In the genomic region with DNA sequence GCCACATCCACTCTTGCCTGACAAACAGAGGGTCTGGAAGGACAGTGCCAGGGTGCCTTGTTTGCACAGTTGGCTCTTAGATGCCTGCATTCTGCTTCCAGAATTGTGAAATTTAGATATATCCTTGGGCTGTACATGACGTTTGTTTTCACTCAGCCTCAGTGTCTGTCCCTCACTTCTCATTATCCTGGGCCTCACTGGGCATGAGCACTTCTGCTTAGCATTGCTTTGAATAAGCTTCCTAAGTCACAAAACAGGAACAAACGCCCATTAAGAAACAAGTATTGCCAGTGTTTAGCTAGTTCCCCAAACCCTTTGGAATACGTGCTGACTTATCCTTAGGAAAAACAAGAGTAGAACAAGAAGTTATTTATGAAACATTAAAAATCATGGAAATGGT, we compare ENCODE assay signal across 23 mouse cellular contexts.
DNase-seq lines count a peak whose midpoint lies in the region; ATAC-seq and TF ChIP-seq lines count a peak whose summit lies in the region.
"Had no signal": no experiment of that assay in that cellular context is flagged by ENCODE, and none has a peak within 500 bp of the region (broad histone marks: within the 10 kb centered on the region; RNA-seq: fewer than 3 reads in every experiment).

No protein-coding gene starts in this region.

- no peak overlapping the region for H3K4me2 ChIP-seq in liver, embryonic 12.5 days
- H3K4me2 ChIP-seq: embryonic facial prominence, embryonic 12.5 days; forebrain, embryonic 13.5 days; hindbrain, embryonic 13.5 days had no signal

- intact Hi-C loops in gastrocnemius, postnatal 14 days (cut with DNase I; ENCODE audit: low total_unique reads) = no loop called here

- no peak for ATAC-seq in liver, embryonic 12.5 days
- peak; percentile 89 for ATAC-seq in granulocyte monocyte progenitor cell, adult 5-6 weeks (replicated peaks; ENCODE audit: poor library complexity, severe bottlenecking)
- peak; percentile 93 for ATAC-seq in megakaryocyte progenitor cell, adult 5-6 weeks (replicated peaks; ENCODE audit: poor library complexity)
- ATAC-seq: CD4-positive, CD25-positive, alpha-beta regulatory T cell, adult 4 months; forebrain, embryonic 13.5 days; forebrain, postnatal 0 days; hindbrain, postnatal 0 days had no signal

- no peaks in the 10 kb centered on the region for H3K9me3 ChIP-seq in liver, embryonic 12.5 days (replicated peaks)
- H3K9me3 ChIP-seq: embryonic facial prominence, embryonic 12.5 days; forebrain, embryonic 13.5 days; G1E; heart, embryonic 10.5 days; hindbrain, embryonic 13.5 days had no signal

- no peaks in the 10 kb centered on the region for H3K79me2 ChIP-seq in liver, adult 2 months (ENCODE audit: control insufficient read depth, insufficient read depth, low read length)

- H3K4me1 ChIP-seq in liver, adult 2 months (ENCODE audit: control insufficient read depth, insufficient read depth, low read length) = no peaks in the 10 kb centered on the region
- no peaks in the 10 kb centered on the region for H3K4me1 ChIP-seq in liver, embryonic 12.5 days
- H3K4me1 ChIP-seq: embryonic facial prominence, embryonic 12.5 days; forebrain, embryonic 13.5 days; heart, embryonic 10.5 days; hindbrain, embryonic 13.5 days had no signal

- TF ChIP-seq POLR2A in liver, adult 2 months (IDR thresholded peaks at IDR 0.05; ENCODE audit: extremely low read depth, insufficient read depth, low read length) = no peak

- no peak overlapping the region for H3K4me3 ChIP-seq in liver, adult 2 months (ENCODE audit: insufficient read depth, low read depth, low read length)
- no peak overlapping the region for H3K4me3 ChIP-seq in liver, embryonic 12.5 days
- H3K4me3 ChIP-seq: embryonic facial prominence, embryonic 12.5 days; forebrain, embryonic 13.5 days; heart, embryonic 10.5 days; hindbrain, embryonic 13.5 days had no signal

- no peak overlapping the region for H3K9ac ChIP-seq in liver, adult 2 months (ENCODE audit: low read depth, low read length)
- H3K9ac ChIP-seq in liver, embryonic 12.5 days = no peak overlapping the region
- H3K9ac ChIP-seq: embryonic facial prominence, embryonic 12.5 days; forebrain, embryonic 13.5 days; forebrain, postnatal 0 days; hindbrain, embryonic 13.5 days had no signal

- WGBS in liver, adult 2 months = 58% methylated on average over 3 of the region's 3 CpGs
- 22% methylated on average over 3 of the region's 3 CpGs for WGBS in liver, embryonic 12.5 days (ENCODE audit: insufficient replicate concordance)

- TF ChIP-seq CTCF in liver, adult 2 months (IDR thresholded peaks at IDR 0.05; ENCODE audit: low read depth, low read length) = no peak

- H3K27me3 ChIP-seq in liver, adult 2 months (ENCODE audit: control insufficient read depth, insufficient read depth, low read length) = no peaks in the 10 kb centered on the region
- no peaks in the 10 kb centered on the region for H3K27me3 ChIP-seq in liver, embryonic 12.5 days (replicated peaks)
- H3K27me3 ChIP-seq: embryonic facial prominence, embryonic 12.5 days; forebrain, embryonic 13.5 days; hindbrain, embryonic 13.5 days had no signal

- DNase-seq in liver, adult 2 months (ENCODE audit: extremely low read depth, low read depth, low spot score) = peak; percentile 18
- peak; percentile 5 for DNase-seq in c-Kit-positive CD71-negative TER-119-negative erythroid progenitor cells, embryonic 14.5 days (ENCODE audit: low read depth)
- DNase-seq in left cerebral cortex, adult 9 months (ENCODE audit: low spot score in 2 of 2) = no peak
- DNase-seq in gastrocnemius, postnatal 14 days = no peak
- DNase-seq: adrenal gland, postnatal 14 days; cerebellum, adult 2 months; cerebellum, postnatal 10 days; embryo, embryonic 11 days; forebrain, postnatal 0 days; gastrocnemius, postnatal 25 days; heart, adult 18-20 months; heart, postnatal 10 days; heart, postnatal 4 days had no signal

- no peak overlapping the region for H3K27ac ChIP-seq in liver, adult 2 months (replicated peaks; ENCODE audit: insufficient read depth, low read depth, low read length)
- H3K27ac ChIP-seq in liver, embryonic 12.5 days = no peak overlapping the region
- H3K27ac ChIP-seq: embryonic facial prominence, embryonic 12.5 days; forebrain, embryonic 13.5 days; heart, embryonic 10.5 days; hindbrain, embryonic 13.5 days; hindbrain, postnatal 0 days had no signal

- H3K36me3 ChIP-seq in liver, adult 2 months (ENCODE audit: control insufficient read depth, insufficient read depth, low read length) = no peaks in the 10 kb centered on the region
- no peaks in the 10 kb centered on the region for H3K36me3 ChIP-seq in liver, embryonic 12.5 days
- H3K36me3 ChIP-seq: embryonic facial prominence, embryonic 12.5 days; G1E; heart, embryonic 10.5 days; hindbrain, embryonic 13.5 days had no signal

Comparison
In these comparisons a context has a peak if more than half of its experiments do, and no peak if none do; other contexts are left out.
1. DNase-seq: peak in liver, adult 2 months (single experiment) and c-Kit-positive CD71-negative TER-119-negative erythroid progenitor cells, embryonic 14.5 days (single experiment); none in left cerebral cortex, adult 9 months (0 of 2) and gastrocnemius, postnatal 14 days (single experiment).